Mouse (Mus musculus): ENCODE measurements around the gene Gm11213.

The Gm11213 gene

DNA sequence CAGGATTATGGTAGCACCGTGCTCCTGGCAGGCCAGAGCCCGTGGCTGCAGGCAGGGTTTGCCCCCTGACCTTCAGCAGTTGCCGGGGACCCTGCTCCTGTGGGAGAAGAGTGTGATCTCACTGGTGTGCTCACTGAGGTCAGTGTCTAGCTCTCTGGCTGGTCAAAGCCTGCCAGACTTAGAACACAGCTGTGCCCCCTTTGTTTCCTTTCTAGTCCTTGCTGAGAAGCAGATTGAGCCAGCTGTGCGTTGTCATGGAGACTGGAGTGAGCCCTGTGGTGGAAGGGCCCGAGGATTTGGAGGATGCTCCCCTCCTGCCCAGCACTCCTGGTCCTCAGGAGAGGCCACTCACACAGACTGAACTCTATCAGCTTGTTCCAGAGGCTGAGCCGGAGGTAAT is 25.0 kb downstream of the Gm11213 start:
- DNase-seq (ENCODE audit: low read depth, low spot score) = no peak

- no peak for DNase-seq (ENCODE audit: low read depth, low spot score)
Observed at GRCm38 (mm10) chr4:63579649-63580048, 25.4 kb downstream of the Gm11213 start.

GRCm38 (mm10) chr4:63572621-63573020 is 32.4 kb downstream of the Gm11213 start:
- no peak for DNase-seq (ENCODE audit: low read depth, low spot score)

DNA sequence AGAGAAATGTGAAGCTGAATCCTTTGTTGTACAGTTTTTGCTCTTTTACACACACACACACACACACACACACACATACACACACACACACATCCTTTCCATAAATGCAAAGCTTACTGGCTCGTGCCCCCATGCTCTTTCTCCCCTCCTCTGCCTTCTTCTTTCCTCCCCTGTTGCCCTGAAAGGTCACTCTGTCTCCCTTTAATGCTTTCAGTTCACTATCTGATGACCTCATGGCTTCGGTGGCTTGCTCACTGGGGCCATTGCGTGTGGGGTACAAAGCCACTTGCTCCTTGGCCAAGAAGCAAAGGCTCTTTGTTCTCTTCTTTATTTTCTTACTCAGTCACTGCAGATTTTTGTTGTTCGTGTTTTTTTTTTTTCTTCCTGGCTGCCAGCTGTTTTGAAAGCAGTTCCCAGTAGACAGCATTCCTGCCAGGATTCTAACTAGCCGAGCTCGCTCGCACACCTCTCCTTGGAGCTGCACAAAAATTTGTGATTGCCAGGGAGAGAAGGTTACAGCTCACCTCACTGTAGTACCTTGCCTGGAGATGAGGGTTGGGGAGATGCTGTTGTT is 34.8 kb downstream of the Gm11213 start:
- no peak for DNase-seq (ENCODE audit: low read depth, low spot score)

DNA sequence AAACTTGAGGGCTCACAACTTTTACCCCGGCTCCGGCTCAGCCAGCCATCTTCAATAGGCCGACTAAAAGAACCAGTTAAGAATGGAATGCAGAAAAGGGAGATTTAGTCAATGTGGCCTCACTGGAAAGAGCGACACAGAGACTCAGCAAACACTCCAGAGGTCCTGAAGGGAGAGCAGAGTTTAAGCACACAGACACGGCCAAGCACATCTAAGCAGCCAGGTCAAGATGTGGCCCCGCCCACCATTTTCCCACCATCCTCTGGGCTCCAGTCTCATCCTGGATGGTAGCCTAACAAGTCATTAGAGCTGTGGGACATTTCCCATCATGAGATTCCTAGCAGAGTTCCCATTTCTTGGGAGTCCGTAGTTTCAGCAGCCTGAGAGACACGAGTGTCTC is 35.7 kb downstream of the Gm11213 start:
- no peak for DNase-seq (ENCODE audit: low read depth, low spot score)

DNA sequence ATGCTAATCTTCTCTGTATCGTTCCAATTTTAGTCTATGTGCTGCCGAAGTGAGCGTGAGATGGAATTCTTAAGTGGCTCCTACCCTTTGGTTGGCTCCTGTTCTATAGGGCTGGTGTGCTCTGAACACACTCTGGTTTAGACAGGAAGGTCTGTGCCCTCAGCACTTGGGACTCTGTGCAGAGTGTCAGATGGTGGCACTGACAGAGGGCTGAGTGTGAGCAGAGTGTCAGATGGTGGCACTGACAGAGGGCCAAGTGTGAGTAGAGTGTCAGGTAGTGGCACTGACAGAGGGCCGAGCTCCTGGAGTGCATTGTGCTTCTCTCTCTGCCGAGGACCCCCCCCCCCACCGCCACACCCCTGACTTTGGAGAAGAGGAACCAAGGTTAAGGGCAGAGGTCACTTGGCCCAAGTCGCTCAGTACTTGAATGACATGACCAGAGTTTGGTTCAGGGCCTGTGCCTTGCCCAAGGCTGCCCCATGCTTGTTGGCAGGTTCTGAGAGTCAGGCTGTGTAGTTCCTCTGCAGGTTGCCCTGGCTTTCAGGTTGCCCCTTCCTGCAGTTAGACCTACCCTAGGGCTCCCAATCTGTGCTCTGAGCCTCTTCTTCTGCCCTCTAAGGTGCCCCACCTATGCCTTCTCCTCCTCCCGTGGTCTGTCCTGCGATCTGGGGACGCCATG is 37.2 kb downstream of the Gm11213 start:
- DNase-seq (ENCODE audit: low read depth, low spot score) = no peak

GRCm38 (mm10) chr4:63562742-63563141 is 42.3 kb downstream of the Gm11213 start:
- no peak for DNase-seq (ENCODE audit: low read depth, low spot score)

GRCm38 (mm10) chr4:63561861-63562675 is 43.0 kb downstream of the Gm11213 start:
- no peak for DNase-seq (ENCODE audit: low read depth, low spot score)

DNA sequence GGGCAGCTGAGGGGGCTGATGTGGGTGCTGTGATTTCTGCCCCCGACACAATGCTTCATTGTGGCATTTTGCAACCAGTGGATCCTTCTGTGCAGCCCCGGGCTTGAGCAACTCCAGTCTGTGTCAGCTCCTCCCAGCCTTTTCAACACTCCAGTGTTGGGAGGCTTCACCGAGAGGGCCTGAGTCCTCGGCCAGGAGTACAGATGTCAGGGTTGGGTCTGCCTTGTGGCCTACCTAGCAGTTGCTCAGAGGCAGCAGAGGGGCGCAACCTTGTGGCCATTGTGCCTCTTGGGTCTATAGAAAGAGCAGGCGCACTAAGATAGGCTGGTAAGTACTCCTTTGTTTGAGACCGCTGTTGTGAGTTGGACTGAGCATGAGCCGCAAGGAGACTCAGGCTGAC is 45.0 kb downstream of the Gm11213 start:
- DNase-seq (ENCODE audit: low read depth, low spot score) = no peak

GRCm38 (mm10) chr4:63559127-63559697 is 45.8 kb downstream of the Gm11213 start:
- DNase-seq (ENCODE audit: low read depth, low spot score) = no peak

DNA sequence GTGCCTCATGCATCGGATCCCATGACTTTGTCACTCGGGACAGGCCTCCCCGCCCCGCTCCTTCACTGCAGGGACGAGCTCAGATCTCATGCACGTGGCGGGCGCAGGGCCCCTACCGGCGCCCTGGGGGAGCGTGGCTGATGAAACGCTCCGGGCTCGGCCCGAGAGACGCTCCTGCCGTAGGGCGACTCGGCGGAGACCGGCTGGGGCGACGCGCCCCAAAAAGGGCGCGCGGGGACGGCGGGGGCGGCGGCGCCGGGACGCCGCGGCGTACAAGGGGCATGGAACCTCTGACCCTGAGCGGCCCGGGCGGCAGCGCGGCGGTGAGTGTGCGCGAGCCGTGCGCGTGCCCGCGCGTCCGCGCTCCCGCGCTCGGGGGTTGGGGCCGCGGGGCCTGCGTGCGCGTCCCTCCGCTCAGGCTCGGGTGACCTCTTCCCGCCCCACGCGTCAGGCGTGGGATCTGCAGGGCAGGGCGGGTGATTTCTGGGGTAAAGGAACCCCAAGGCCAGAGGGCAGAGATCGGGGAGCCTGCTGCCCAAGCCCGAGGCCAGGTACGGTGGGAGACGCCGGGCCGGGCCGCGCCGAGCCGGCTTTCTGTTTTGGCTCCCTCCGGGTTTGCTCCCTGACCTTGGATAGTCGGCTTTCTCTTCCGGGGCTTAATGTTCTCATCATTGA is 46.5 kb downstream of the Gm11213 start, which contains the start of gene Tmem268:
Tmem268 (plus strand) TSS at position 375 of the 675 bp plus-strand sequence.
- no peak for DNase-seq (ENCODE audit: low read depth, low spot score)

- DNase-seq (ENCODE audit: low read depth, low spot score) = no peak
Observed at GRCm38 (mm10) chr4:63557124-63558059, 47.7 kb downstream of the Gm11213 start.

- DNase-seq (ENCODE audit: low read depth, low spot score) = no peak
Observed at GRCm38 (mm10) chr4:63556665-63557064, 48.4 kb downstream of the Gm11213 start.

DNA sequence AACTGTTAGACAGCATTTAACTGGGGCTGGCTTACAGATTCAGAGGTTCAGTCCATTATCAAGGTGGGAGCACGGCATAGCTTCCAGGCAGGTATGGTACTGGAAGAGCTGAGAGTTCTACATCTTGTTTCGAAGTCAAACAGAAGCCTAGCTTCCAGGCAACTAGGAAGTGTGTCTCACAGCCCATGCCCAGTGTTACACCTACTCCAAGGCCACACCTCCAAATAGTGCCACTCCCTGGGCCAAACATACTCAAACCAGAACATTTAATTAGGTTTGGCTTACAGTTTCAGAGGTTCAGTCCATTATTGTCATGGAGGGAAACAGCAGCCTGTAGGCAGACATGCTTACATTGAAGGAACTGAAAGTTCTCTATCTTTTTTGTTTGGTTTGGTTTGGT is 50.0 kb downstream of the Gm11213 start:
- no peak for DNase-seq (ENCODE audit: low read depth, low spot score)

DNA sequence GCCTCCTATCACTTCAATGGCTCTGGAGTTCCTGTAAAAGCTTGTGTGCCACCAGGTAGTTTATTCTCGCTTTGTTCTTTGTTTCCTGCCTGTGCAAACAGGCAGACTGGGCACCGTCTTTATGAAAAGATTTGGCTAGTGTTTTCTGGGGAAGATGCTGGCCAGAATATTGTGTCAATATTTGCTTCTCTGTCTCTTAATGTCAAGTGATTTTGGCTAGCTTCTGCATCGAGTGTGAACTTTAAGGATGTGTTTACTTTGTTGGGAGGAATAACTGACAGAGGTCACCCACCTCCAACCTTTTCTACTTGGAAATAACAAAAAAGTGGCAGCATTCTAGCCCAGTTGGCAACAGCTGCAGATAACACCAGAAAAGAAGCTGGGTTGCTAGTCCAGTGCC is 50.4 kb downstream of the Gm11213 start:
- no peak for DNase-seq (ENCODE audit: low read depth, low spot score)

DNA sequence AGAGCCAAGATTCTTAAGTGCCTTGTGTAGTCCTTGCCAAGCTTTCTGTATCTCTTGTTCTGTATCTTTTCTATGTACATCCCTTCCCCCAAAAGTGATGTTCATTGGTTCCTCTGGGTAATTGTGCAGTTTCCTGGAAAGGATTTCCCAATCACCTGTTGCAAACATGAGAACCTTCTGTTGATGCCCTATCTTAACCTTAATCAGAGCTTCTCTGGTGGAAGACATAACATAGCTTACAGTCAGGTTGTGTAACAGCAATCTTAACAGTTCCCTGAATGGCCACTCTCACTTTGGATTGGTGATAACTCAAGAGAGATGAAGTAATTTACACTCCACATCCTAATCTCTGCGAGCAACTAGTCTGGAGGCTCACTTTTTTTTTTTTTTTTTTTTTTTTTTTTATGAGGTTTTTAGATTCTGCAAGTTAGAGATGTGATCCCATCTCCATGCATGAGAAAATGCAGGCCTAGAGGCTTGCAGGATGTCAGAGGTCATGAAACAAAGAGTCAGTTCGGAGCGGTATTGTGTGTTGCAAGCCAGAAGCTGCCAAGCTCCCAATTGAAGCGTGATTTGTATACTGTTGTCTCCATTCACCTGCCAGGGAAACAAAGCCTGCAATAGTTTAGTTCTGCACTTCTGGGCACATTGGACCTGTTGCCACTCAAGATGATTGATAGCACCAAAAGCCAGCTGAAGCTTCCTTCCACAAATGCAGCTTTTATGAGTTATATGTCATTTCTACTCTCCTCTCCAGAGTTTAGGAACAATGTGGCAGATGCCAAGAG is 51.1 kb downstream of the Gm11213 start:
- no peak for DNase-seq (ENCODE audit: low read depth, low spot score)

DNA sequence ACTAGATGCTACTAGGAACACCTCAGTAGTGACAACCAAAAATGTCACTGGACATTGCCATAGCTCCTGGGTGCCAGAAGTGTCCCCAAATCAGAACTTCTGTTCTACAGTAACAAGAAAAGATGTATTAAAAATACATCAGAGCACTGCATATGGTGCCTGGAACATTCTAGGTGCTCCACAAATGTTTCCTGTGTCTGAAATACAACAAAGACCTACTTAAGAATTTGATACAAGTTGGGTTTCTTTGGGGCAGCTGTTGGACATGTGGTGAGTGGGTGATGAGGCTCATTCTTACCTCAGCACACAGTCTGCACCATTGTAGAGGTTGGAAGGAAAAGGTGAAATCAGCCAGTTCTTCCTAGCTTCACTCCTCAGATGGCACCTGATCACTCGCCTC is 52.2 kb downstream of the Gm11213 start:
- no peak for DNase-seq (ENCODE audit: low read depth, low spot score)

- no peak for DNase-seq (ENCODE audit: low read depth, low spot score)
Observed at GRCm38 (mm10) chr4:63550908-63551307, 54.2 kb downstream of the Gm11213 start.

- DNase-seq (ENCODE audit: low read depth, low spot score) = no peak
Observed at GRCm38 (mm10) chr4:63548491-63548890, 56.6 kb downstream of the Gm11213 start.

DNA sequence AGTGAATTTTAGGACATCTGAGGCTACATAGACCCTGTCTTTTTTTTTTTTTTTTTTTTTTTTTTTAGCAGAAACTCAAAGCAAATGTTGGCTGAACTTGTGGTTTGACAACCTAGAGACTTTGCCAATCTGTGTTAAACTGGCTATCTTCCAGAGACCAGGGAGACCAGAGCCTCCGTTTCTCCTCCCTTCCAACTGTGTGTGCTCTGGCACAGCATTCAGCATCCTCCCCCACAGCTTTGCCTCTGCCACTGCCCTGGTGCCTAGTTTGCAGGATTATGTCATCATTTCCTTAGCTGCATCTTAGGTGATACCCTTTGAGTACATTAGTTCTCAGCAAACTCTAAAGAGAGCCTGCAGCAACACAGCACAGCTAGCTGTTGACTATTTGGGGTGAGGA is 57.3 kb downstream of the Gm11213 start:
- DNase-seq (ENCODE audit: low read depth, low spot score) = no peak
